Mouse (Mus musculus): Measurements from ENCODE around the gene Sh3bp5. TPM values are rescaled to one million over a fixed set of nuclear protein-coding genes. Genes with fewer than 3 reads are reported as not detected.
A peak's percentile ranks its signal among the peaks of the same experiment; 100 is the strongest.

The Sh3bp5 gene
- total and polyA plus RNA-seq, 3 experiments: 0.19 to 1.0 TPM; not detected in 1

- H3K4me3 ChIP-seq (ENCODE audit: control insufficient read depth in 1 of 2, insufficient read depth in 1 of 2, low read depth in 2 of 2, low read length in 2 of 2): no peak overlapping the region
- H3K9me3 ChIP-seq (replicated peaks; ENCODE audit: insufficient read depth, low read length): no peaks in the 10 kb centered on the region
- TF ChIP-seq JUND (IDR thresholded peaks at IDR 0.05; ENCODE audit: low read depth, low read length) (no peak), ZKSCAN1 (IDR thresholded peaks at IDR 0.05; ENCODE audit: low read depth, low read length) (no peak), CHD2 (IDR thresholded peaks at IDR 0.05; ENCODE audit: low read length) (no peak), USF1 (IDR thresholded peaks at IDR 0.05; ENCODE audit: low read depth, low read length) (no peak), POLR2A (IDR thresholded peaks at IDR 0.05; ENCODE audit: control insufficient read depth in 1 of 2, insufficient read depth in 1 of 2, low read depth in 1 of 2, low read length in 2 of 2, poor library complexity in 1 of 2) (no peak), TAL1 (IDR thresholded peaks at IDR 0.05; ENCODE audit: low read length) (no peak), GABPA (IDR thresholded peaks at IDR 0.05; ENCODE audit: low read depth, low read length) (no peak), UBTF (IDR thresholded peaks at IDR 0.05; ENCODE audit: borderline replicate concordance, insufficient read depth, low read depth, low read length) (no peak), HCFC1 (IDR thresholded peaks at IDR 0.05; ENCODE audit: low read depth, low read length) (no peak), ZC3H11A (IDR thresholded peaks at IDR 0.05; ENCODE audit: low read depth, low read length) (no peak)
- H3K27me3 ChIP-seq (ENCODE audit: control insufficient read depth in 1 of 2, insufficient read depth in 2 of 2, low read length in 2 of 2): no peaks in the 10 kb centered on the region; a peak in 1 of 4 replicates
- no peaks in the 10 kb centered on the region for H3K79me2 ChIP-seq (ENCODE audit: control insufficient read depth, insufficient read depth, low read length, poor library complexity)
- H3K36me3 ChIP-seq (ENCODE audit: control insufficient read depth in 1 of 2, insufficient read depth in 2 of 2, low read length in 2 of 2): peaks cover 0 to 3% of the 10 kb centered on the region in 2 experiments; a peak in 1 of 4 replicates
- no peak overlapping the region for H3K27ac ChIP-seq (ENCODE audit: control insufficient read depth, low read depth, low read length)
- DNase-seq (ENCODE audit: low read depth, low spot score): no peak
- H3K9ac ChIP-seq (ENCODE audit: control insufficient read depth, low read depth, low read length, poor library complexity, severe bottlenecking): no peak overlapping the region
- H3K4me1 ChIP-seq (ENCODE audit: control insufficient read depth in 1 of 2, insufficient read depth in 2 of 2, low read length in 2 of 2): no peaks in the 10 kb centered on the region
These were observed 7.7 kb upstream of the Sh3bp5 start for GRCm38 (mm10) chr14:31443616-31444015.

GRCm38 (mm10) chr14:31440725-31441124 is 4.8 kb upstream of the Sh3bp5 start:
- DNase-seq (ENCODE audit: low read depth, low spot score): peak; percentile 68
- H3K4me3 ChIP-seq (ENCODE audit: control insufficient read depth in 1 of 2, insufficient read depth in 1 of 2, low read depth in 2 of 2, low read length in 2 of 2): 0 out of 4 replicates have a peak overlapping the region, but pooled peaks of 1 of the 2 experiments have one; percentile 2
- TF ChIP-seq MEF2A (IDR thresholded peaks at IDR 0.05; ENCODE audit: extremely low read depth, insufficient replicate concordance, low read depth, low read length, poor library complexity, severe bottlenecking) (no peak), GATA1 (IDR thresholded peaks at IDR 0.05; ENCODE audit: low read depth, low read length) (no peak), ZNF384 (IDR thresholded peaks at IDR 0.05; ENCODE audit: low read depth, low read length) (peak; percentile 71), ZC3H11A (IDR thresholded peaks at IDR 0.05; ENCODE audit: low read depth, low read length) (no peak), USF2 (IDR thresholded peaks at IDR 0.05; ENCODE audit: borderline replicate concordance in 1 of 2, insufficient read depth in 1 of 2, low read depth in 1 of 2, low read length in 2 of 2) (peak; percentile 42 to 75; a peak in 3 of 4 replicates), MXI1 (IDR thresholded peaks at IDR 0.05; ENCODE audit: low read depth, low read length) (peak; percentile 62), NELFE (IDR thresholded peaks at IDR 0.05; ENCODE audit: low read depth, low read length) (no peak), TAL1 (IDR thresholded peaks at IDR 0.05; ENCODE audit: low read length) (no peak), POLR2AphosphoS5 (IDR thresholded peaks at IDR 0.05; ENCODE audit: borderline replicate concordance, low read depth, low read length) (no peak), MAX (IDR thresholded peaks at IDR 0.05; ENCODE audit: low read length) (peak; percentile 95), RAD21 (IDR thresholded peaks at IDR 0.05; ENCODE audit: low read depth, low read length) (no peak), E2F4 (IDR thresholded peaks at IDR 0.05; ENCODE audit: borderline replicate concordance, low read depth, low read length) (no peak), HCFC1 (IDR thresholded peaks at IDR 0.05; ENCODE audit: low read depth, low read length) (no peak), POLR2AphosphoS2 (IDR thresholded peaks at IDR 0.05; ENCODE audit: low read length) (no peak), ETS1 (IDR thresholded peaks at IDR 0.05; ENCODE audit: low read depth, low read length) (no peak), CHD2 (IDR thresholded peaks at IDR 0.05; ENCODE audit: low read length) (no peak), USF1 (IDR thresholded peaks at IDR 0.05; ENCODE audit: low read depth, low read length) (peak; percentile 93), EP300 (IDR thresholded peaks at IDR 0.05; ENCODE audit: low read depth in 1 of 2, low read length in 2 of 2) (no peak), RCOR1 (IDR thresholded peaks at IDR 0.05; ENCODE audit: low read depth, low read length) (no peak), TBP (IDR thresholded peaks at IDR 0.05; ENCODE audit: low read depth, low read length) (no peak), NRF1 (IDR thresholded peaks at IDR 0.05; ENCODE audit: insufficient read depth, low read depth, low read length, poor library complexity, severe bottlenecking) (no peak), UBTF (IDR thresholded peaks at IDR 0.05; ENCODE audit: borderline replicate concordance, insufficient read depth, low read depth, low read length) (no peak), SIN3A (IDR thresholded peaks at IDR 0.05; ENCODE audit: low read length) (no peak; the same call in 1 of the 2 replicates), MYC (IDR thresholded peaks at IDR 0.05; ENCODE audit: low read depth, low read length) (peak; percentile 62; the same call in 1 of the 2 replicates), POLR2A (IDR thresholded peaks at IDR 0.05; ENCODE audit: control insufficient read depth in 1 of 2, insufficient read depth in 1 of 2, low read depth in 1 of 2, low read length in 2 of 2, poor library complexity in 1 of 2) (no peak), ELF1 (IDR thresholded peaks at IDR 0.05; ENCODE audit: low read depth, low read length) (no peak)
- H3K27ac ChIP-seq (ENCODE audit: control insufficient read depth, low read depth, low read length): no peak overlapping the region
- H3K36me3 ChIP-seq (ENCODE audit: control insufficient read depth in 1 of 2, insufficient read depth in 2 of 2, low read length in 2 of 2): peaks cover 0 to 5% of the 10 kb centered on the region in 2 experiments; a peak in 1 of 4 replicates
- no peaks in the 10 kb centered on the region for H3K9me3 ChIP-seq (replicated peaks; ENCODE audit: insufficient read depth, low read length)
- peak overlapping the region; percentile 2; the same call in 1 of the 2 replicates for H3K9ac ChIP-seq (ENCODE audit: control insufficient read depth, low read depth, low read length, poor library complexity, severe bottlenecking)
- H3K4me1 ChIP-seq (ENCODE audit: control insufficient read depth in 1 of 2, insufficient read depth in 2 of 2, low read length in 2 of 2): no peaks in the 10 kb centered on the region
- H3K27me3 ChIP-seq (ENCODE audit: control insufficient read depth in 1 of 2, insufficient read depth in 2 of 2, low read length in 2 of 2): no peaks in the 10 kb centered on the region; a peak in 1 of 4 replicates
- no peaks in the 10 kb centered on the region for H3K79me2 ChIP-seq (ENCODE audit: control insufficient read depth, insufficient read depth, low read length, poor library complexity)

Data from MEL (cell line).